Mouse (Mus musculus) ES-E14 (cell line): ENCODE data around the gene Fkbp3. TPM values are rescaled to one million over a fixed set of nuclear protein-coding genes. Genes with fewer than 3 reads are reported as not detected.

Source experiments
- DNase-seq: peaks from one replicate; pipeline ENCODE4 v3.0.0-alpha.2; 2013; ENCODE audit warnings: low read depth, low spot score
- H3K27ac ChIP-seq: 2 replicates; pipeline ENCODE4 v1.5.1; 2012; ENCODE audit warnings: low read depth, mild to moderate bottlenecking, low read length, moderate library complexity, mixed read lengths; ENCODE audit not compliant: poor library complexity, insufficient read depth, severe bottlenecking
- H3K36me3 ChIP-seq: 2 replicates; pipeline ENCODE4 v1.6.1; 2012; ENCODE audit warnings: mild to moderate bottlenecking, low read length, moderate library complexity, mixed read lengths; ENCODE audit not compliant: control insufficient read depth, poor library complexity, insufficient read depth, severe bottlenecking
- H3K4me1 ChIP-seq, 2 experiments: fragments of 150-350 bp in 1 of 2; sonication (generic) in 1 of 2; 2 replicates each; pipeline ENCODE4 v1.6.1; 2012; ENCODE audit warnings: low read length in 2 of 2, mild to moderate bottlenecking in 1 of 2, mixed read lengths in 1 of 2; ENCODE audit not compliant: control insufficient read depth in 2 of 2, insufficient read depth in 2 of 2, poor library complexity in 1 of 2
- H3K4me3 ChIP-seq, 2 experiments: fragments of 150-350 bp in 1 of 2; sonication (generic) in 1 of 2; 2 replicates each; pipeline ENCODE4 v1.5.1; 2012; ENCODE audit warnings: low read length in 2 of 2, low read depth in 1 of 2, mild to moderate bottlenecking in 1 of 2, mixed read lengths in 1 of 2; ENCODE audit not compliant: insufficient read depth in 1 of 2, poor library complexity in 1 of 2, severe bottlenecking in 1 of 2
- H3K9ac ChIP-seq: 2 replicates; pipeline ENCODE4 v1.6.1; 2012; ENCODE audit warnings: low read depth, mild to moderate bottlenecking, low read length, mixed read lengths; ENCODE audit not compliant: poor library complexity, insufficient read depth, severe bottlenecking
- H3K9me3 ChIP-seq: fragments of 150-350 bp; sonication (generic); 2 replicates; pipeline ENCODE4 v1.6.1; 2012; ENCODE audit warnings: low read depth, mild to moderate bottlenecking, low read length; ENCODE audit not compliant: control insufficient read depth, insufficient read depth
- CHD2 ChIP-seq: IDR thresholded peaks from 2 replicates; pipeline ENCODE4 v1.6.1; 2014; ENCODE audit warnings: mild to moderate bottlenecking, low read depth, low read length, inconsistent platforms
- HCFC1 ChIP-seq: IDR thresholded peaks from 2 replicates; pipeline ENCODE4 v1.6.1; 2012; ENCODE audit warnings: low read length, inconsistent platforms, borderline replicate concordance; ENCODE audit not compliant: insufficient read depth
- MAFK ChIP-seq: IDR thresholded peaks from 2 replicates; pipeline ENCODE4 v1.6.1; 2014; ENCODE audit warnings: mild to moderate bottlenecking, low read depth, low read length, inconsistent platforms; ENCODE audit not compliant: insufficient read depth
- ZC3H11A ChIP-seq: IDR thresholded peaks from 2 replicates; pipeline ENCODE4 v1.6.1; 2012; ENCODE audit warnings: low read depth, mild to moderate bottlenecking, inconsistent platforms, low read length, borderline replicate concordance
- ZNF384 ChIP-seq: IDR thresholded peaks from 2 replicates; pipeline ENCODE4 v1.6.1; 2012; ENCODE audit warnings: low read depth, low read length, inconsistent platforms
- in situ Hi-C, 2 experiments: fragments of 600-800 bp; cut with MboI; formaldehyde crosslinking; loops; one replicate each; pipeline ENCODE4 v1.15.1; 2025; ENCODE audit warnings: low sequenced_read_pairs in 2 of 2, inconsistent platforms in 1 of 2; ENCODE audit not compliant: unreplicated experiment in 2 of 2
- total RNA-seq: library from RNA; depleted of rRNA; stranded (reverse); fragments of 300-350 nt; gene quantifications from 2 replicates; pipeline ENCODE4 v1.2.3, GENCODE M21; 2012

The Fkbp3 gene
- total RNA-seq, 1 experiment, result 281 TPM

DNA sequence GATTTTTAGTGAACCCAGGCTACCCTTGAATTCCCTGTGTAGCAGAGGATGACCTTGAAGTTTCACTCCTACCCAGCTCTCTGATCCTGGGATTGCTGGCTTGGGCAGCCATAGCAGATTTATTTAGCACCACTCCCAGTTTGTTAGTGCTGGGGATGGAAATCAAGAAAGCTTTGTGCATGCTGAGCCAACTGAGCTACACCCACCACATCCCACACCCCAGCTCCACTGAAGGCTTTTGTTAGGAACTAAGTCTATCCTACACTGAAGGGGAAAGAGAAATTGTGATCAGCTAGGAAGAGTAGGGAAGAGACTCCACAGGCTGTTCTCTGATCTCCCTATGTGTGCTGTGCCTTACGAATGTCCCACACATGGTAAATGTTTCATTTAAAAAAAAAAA, 39.0 kb upstream of the Fkbp3 start:
- Histone ChIP-seq H3K4me3 (no peak overlapping the region), H3K27ac (peak overlapping the region; percentile 69; the same call in 1 of the 2 replicates), H3K9me3 (no peaks in the 10 kb centered on the region), H3K9ac (no peak overlapping the region), H3K36me3 (peaks cover 5% of the 10 kb centered on the region), H3K4me1 (peaks cover 14 to 20% of the 10 kb centered on the region in 2 experiments)
- TF ChIP-seq ZNF384 (no peak), HCFC1 (no peak), ZC3H11A (no peak), MAFK (no peak), CHD2 (no peak)
- no peak for DNase-seq
- in situ Hi-C loops, result no loop called here

DNA sequence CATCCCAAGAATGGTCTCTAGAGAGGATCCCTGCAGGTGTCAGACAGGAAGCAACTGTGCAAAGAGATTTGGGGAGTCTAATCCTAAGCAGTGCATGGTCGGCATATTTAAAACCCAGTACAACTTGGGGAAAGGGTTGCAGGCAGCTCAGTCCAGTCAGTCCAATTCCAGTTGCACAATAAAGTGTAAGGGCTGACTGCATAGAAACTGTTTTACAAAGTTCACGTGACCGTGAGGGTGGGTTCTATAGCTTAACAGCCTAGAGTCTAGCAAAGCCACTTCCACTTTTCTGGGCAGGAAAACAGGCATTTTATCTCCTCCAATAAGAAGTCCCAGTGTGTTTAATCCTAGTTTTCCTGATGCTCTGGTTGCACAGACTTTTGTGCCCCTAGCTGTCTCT, 37.7 kb upstream of the Fkbp3 start:
- Histone ChIP-seq H3K36me3 (peaks cover 6% of the 10 kb centered on the region), H3K9me3 (no peaks in the 10 kb centered on the region), H3K9ac (peak overlapping the region; percentile 33; the same call in 1 of the 2 replicates), H3K4me3 (no peak overlapping the region), H3K27ac (peak overlapping the region; percentile 71; the same call in 1 of the 2 replicates), H3K4me1 (peaks cover 14 to 20% of the 10 kb centered on the region in 2 experiments)
- TF ChIP-seq MAFK (no peak), HCFC1 (no peak), ZNF384 (no peak), ZC3H11A (no peak)
- DNase-seq, result no peak
- in situ Hi-C loops, result no loop called here

DNA sequence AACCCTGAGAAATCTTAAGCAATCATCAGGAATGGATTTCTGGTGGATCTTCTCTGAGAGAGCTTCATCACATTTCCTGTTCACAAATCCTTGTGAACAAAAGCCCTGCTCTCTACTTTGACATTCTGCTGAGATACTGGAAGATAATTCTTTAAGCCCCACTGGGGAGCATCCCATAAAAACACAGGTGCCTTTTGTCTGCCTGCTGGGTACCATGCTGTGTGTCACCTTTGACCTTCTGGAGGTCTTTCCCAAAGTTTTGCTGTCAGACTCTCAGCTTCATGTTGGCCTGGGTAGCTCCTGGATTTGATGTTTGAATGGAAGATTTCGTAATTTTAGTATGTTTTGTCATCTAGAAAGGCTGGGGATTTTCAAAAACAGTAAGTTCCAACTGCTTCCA, 34.9 kb upstream of the Fkbp3 start:
- Histone ChIP-seq H3K27ac (no peak overlapping the region; the same call in 1 of the 2 replicates), H3K36me3 (peaks cover 11% of the 10 kb centered on the region), H3K4me3 (no peak overlapping the region), H3K4me1 (peaks cover 11 to 18% of the 10 kb centered on the region in 2 experiments), H3K9ac (no peak overlapping the region), H3K9me3 (no peaks in the 10 kb centered on the region)
- DNase-seq, result no peak
- in situ Hi-C loops, result no loop called here
- no peak for TF ChIP-seq ZNF384
- no peak for TF ChIP-seq ZC3H11A
- TF ChIP-seq CHD2, result no peak
- TF ChIP-seq HCFC1, result no peak
- no peak for TF ChIP-seq MAFK

DNA sequence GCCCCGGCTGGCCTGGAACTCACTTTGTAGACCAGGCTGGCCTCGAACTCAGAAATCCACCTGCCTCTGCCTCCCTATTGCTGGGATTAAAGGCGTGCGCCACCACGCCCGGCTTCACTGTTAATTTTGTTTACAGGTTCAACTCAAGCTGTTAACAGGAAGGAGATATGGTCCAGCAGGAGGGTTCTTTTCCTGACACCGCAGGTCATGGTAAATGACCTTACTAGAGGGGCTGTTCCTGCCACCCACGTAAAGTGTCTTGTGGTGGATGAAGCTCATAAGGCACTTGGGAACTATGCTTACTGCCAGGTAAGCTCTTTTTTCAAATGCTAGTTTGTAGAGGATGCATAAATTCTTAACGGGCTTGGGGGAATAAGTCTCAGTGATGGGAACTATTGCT, 3.1 kb upstream of the Fkbp3 start:
- H3K36me3 ChIP-seq, result peaks cover 4% of the 10 kb centered on the region
- peaks cover 0 to 7% of the 10 kb centered on the region in 2 experiments; a peak in 2 of 4 replicates for H3K4me1 ChIP-seq
- H3K27ac ChIP-seq, result no peak overlapping the region
- no peaks in the 10 kb centered on the region for H3K9me3 ChIP-seq
- no peak overlapping the region for H3K9ac ChIP-seq
- no peak for TF ChIP-seq MAFK
- peak overlapping the region in 1 of 2 experiments; percentile 75; a peak in 2 of 4 replicates for H3K4me3 ChIP-seq
- in situ Hi-C loops, result no loop called here
- no peak for DNase-seq

DNA sequence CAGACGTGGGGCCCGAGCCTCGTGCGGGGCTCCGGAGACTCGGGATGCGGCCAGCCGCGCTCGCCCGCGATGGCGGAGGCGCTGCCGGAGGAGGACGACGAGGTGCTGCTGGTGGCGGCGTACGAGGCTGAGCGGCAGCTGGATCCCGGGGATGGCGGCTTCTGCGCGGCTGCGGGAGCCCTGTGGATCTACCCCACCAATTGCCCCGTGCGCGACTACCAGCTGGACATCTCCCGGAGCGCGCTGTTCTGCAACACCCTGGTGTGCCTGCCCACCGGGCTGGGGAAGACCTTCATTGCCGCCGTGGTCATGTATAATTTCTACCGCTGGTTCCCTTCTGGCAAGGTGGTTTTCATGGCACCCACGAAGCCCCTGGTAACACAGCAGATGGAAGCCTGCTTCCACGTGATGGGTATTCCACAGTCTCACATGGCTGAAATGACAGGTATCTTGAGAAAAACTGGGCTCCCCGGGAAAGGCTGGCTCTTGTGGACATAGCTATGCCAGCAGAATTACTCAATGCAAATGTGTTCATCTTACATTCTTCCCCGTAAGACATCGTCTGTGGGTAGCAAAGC, 2.0 kb upstream of the Fkbp3 start:
- H3K9me3 ChIP-seq, result no peaks in the 10 kb centered on the region
- TF ChIP-seq ZNF384, result no peak
- TF ChIP-seq MAFK, result no peak
- no peak for TF ChIP-seq CHD2
- no peak for TF ChIP-seq HCFC1
- TF ChIP-seq ZC3H11A, result no peak
- DNase-seq, result no peak
- peak overlapping the region; percentile 86 for H3K9ac ChIP-seq
- peaks cover 6% of the 10 kb centered on the region for H3K36me3 ChIP-seq
- in situ Hi-C loops, result no loop called here
- peak overlapping the region; percentile 75 to 95 for H3K4me3 ChIP-seq
- no peak overlapping the region for H3K27ac ChIP-seq
- H3K4me1 ChIP-seq, result peaks cover 0 to 7% of the 10 kb centered on the region in 2 experiments; a peak in 2 of 4 replicates
